Mouse (Mus musculus) midbrain, embryonic 10.5 days (tissue): Measurements from ENCODE around the gene Pip4k2c. TPM values are rescaled to one million over a fixed set of nuclear protein-coding genes. Genes with fewer than 3 reads are reported as not detected.

ENCODE experiments used
- DNase-seq: peaks from one replicate; pipeline ENCODE4 v3.0.0-alpha.2; 2017; ENCODE audit warnings: low spot score
- H3K27ac ChIP-seq: fragments of 300-500 bp; sonication (generic); replicated peaks from 2 replicates; pipeline ENCODE4 v1.5.1; 2016; ENCODE audit warnings: mild to moderate bottlenecking
- H3K27me3 ChIP-seq: fragments of 300-500 bp; sonication (generic); 2 replicates; pipeline ENCODE4 v1.6.1; 2016; ENCODE audit warnings: low read depth, mild to moderate bottlenecking; ENCODE audit not compliant: poor library complexity, severe bottlenecking
- H3K36me3 ChIP-seq: fragments of 300-500 bp; sonication (generic); 2 replicates; pipeline ENCODE4 v1.6.1; 2016; ENCODE audit warnings: mild to moderate bottlenecking, moderate library complexity
- H3K4me1 ChIP-seq: fragments of 300-500 bp; sonication (generic); 2 replicates; pipeline ENCODE4 v1.6.1; 2016
- H3K4me3 ChIP-seq: fragments of 300-500 bp; sonication (generic); 2 replicates; pipeline ENCODE4 v1.5.1; 2016; ENCODE audit warnings: mild to moderate bottlenecking, moderate library complexity
- H3K9me3 ChIP-seq: fragments of 300-500 bp; sonication (generic); replicated peaks from 2 replicates; pipeline ENCODE4 v1.6.1; 2016; ENCODE audit warnings: mild to moderate bottlenecking
- WGBS: fragments of 180-500 bp; shearing (Covaris S2); methylation state at CpG from one replicate; pipeline ENCODE4 v1.1.7; 2016; 5-methylcytosine and 5-hydroxymethylcytosine counted together
- polyA plus RNA-seq: library from polyadenylated mRNA; unstranded; fragments of >200 nt; fragmentation: Nextera tagmentation; extraction: Ambion mirVana; gene quantifications from 2 replicates; pipeline ENCODE4 v1.2.1, GENCODE M21; 2016

Pip4k2c gene
- polyA plus RNA-seq, 1 experiment from 2014 or later, result 16.5 TPM

DNA sequence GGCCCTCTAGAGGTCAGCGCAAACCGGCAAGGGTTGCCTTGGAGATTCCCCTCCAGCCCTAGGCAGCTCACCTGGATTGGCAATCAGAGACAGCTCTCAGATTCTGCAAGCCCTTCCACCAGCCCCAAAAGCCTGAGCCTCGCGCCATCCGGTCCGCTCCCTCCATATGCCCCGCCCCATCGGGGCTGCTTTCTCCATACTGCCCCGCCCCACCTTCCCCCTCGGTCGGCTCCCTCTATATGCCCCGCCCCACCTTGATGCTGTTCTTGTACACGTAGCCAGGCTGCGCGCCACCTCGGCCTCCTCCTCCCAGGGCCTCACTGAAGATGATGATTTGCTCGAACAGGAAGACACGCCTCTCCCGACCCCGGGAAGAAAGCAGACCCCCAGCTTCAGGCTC lies 27.6 kb downstream of the Pip4k2c start:
- 0 out of 2 replicates have a peak overlapping the region, but pooled peaks have one; percentile 18 for H3K27ac ChIP-seq
- H3K4me1 ChIP-seq, result peaks cover 63% of the 10 kb centered on the region
- H3K9me3 ChIP-seq, result no peaks in the 10 kb centered on the region
- peak; percentile 24 for DNase-seq
- 10% methylated on average over 20 of the region's 20 CpGs for WGBS
- peaks cover 36% of the 10 kb centered on the region for H3K36me3 ChIP-seq
- H3K4me3 ChIP-seq, result peak overlapping the region; percentile 31
- H3K27me3 ChIP-seq, result peaks cover 69% of the 10 kb centered on the region

DNA sequence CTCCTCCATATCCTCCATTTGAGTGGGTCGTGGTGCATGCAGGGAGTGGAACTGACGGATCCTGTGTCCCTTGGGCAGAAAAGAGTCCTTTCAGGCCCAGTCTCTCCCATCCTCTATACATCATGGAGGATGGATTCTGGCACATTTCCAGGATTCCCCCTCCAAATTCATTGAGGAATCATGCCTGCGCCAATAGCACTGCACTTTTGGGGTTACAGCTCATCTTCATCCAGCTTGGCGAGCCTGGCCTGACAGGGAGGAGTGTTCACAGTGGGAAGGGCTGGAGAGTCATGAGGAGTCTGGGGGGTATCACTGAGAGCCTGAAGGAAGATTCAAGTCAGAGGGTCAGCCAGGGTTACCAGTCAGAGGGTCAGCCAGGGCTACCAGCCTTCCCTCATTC lies 28.8 kb downstream of the Pip4k2c start:
- no peak for DNase-seq
- Histone ChIP-seq H3K36me3 (peaks cover 36% of the 10 kb centered on the region), H3K27me3 (peaks cover 81% of the 10 kb centered on the region), H3K4me3 (no peak overlapping the region), H3K4me1 (peaks cover 63% of the 10 kb centered on the region), H3K27ac (no peak overlapping the region), H3K9me3 (no peaks in the 10 kb centered on the region)
- 93% methylated on average over 4 of the region's 4 CpGs for WGBS

DNA sequence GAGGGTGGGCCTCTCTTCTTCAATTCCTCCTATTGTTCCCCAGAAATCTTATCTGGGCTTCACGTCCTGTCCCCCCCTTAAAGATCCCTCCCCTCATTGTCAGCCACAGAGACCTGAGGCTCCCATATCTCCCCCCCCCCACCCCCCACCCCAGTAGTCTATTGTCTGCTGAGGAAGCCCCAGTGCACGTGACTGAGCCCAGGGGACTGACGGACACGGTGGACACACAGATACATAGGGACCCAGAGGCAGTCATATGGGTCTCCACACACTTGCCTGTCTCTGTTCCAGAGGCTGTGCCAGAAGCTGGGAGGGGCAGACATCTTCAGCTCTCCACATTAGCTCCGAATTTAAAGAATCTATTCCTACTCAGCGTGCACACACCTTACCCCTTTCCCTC lies 29.8 kb downstream of the Pip4k2c start:
- no peak for DNase-seq
- H3K27me3 ChIP-seq, result peaks cover 91% of the 10 kb centered on the region
- peaks cover 28% of the 10 kb centered on the region for H3K36me3 ChIP-seq
- 72% methylated on average over 6 of the region's 6 CpGs for WGBS
- no peaks in the 10 kb centered on the region for H3K9me3 ChIP-seq
- no peak overlapping the region for H3K27ac ChIP-seq
- H3K4me3 ChIP-seq, result no peak overlapping the region
- peaks cover 67% of the 10 kb centered on the region for H3K4me1 ChIP-seq

DNA sequence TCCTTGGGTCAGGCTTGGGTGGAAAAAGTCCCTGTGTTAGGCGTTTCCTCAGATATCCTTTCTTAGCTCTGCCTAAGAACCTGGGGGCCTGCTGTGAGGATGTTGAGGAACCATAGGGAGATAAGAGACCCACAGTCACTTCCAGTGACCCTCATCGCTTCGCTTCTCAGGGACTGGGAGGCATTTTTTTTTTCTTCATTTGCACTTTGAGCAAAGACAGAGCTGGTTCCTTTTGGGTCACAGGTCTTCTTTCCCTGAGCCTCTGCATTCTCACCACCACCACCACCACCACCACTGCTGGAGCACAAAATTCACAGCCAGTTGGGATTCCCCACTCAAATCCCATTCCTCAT lies 30.7 kb downstream of the Pip4k2c start:
- H3K4me3 ChIP-seq, result peak overlapping the region; percentile 45
- no peak for DNase-seq
- no peaks in the 10 kb centered on the region for H3K9me3 ChIP-seq
- H3K4me1 ChIP-seq, result peaks cover 69% of the 10 kb centered on the region
- peaks cover 21% of the 10 kb centered on the region for H3K36me3 ChIP-seq
- no peak overlapping the region for H3K27ac ChIP-seq
- 15% methylated on average over 3 of the region's 3 CpGs for WGBS
- peaks cover 99% of the 10 kb centered on the region for H3K27me3 ChIP-seq

DNA sequence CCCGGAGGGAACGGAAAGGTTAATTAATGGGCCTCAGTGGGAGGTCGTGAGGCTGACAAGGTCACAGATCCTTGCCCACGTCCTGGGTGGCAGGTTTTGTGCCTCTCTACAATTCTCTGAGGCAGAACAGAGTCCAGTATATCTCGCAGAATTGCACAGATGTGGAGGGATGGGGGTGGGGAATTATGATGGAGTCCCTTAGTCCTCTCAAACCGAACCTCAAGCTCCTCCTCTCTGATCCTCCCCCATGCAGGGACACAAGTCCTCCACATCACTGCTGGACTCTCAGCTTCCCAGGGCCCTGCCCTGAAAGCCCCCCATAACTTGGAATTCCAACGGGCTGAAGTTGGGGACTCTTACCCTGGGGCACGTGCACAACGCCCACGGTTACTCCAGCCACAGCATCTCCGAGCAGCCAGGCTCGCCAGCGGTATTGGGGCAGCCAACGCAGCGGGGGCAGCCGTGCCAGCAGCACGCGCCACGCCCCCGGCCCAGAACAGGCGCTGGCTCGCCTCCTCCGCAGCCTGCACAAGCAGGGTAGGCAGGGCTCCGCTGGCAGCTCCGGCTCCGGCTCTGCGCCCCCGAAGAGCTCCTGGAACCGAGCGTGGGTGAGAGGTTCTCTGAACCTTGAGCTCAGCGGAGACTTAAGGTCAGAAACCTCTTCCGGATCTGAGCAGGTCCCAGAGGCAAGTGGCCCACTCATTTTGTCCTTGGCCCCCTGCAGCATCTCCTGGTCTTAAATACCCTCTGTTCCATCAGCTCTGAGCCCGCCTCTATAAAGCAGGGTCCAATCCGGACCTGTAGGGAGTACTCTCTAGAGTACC lies 31.3 kb downstream of the Pip4k2c start, which contains the start of gene Slc26a10:
Gene Slc26a10 (minus strand): TSS at position 775 of the 824 bp plus-strand sequence.
- WGBS, result 2% methylated on average over 34 of the region's 34 CpGs
- DNase-seq, result peak; percentile 30
- H3K36me3 ChIP-seq, result peaks cover 16% of the 10 kb centered on the region
- H3K4me3 ChIP-seq, result peak within 1 kb of the TSS; percentile 45
- H3K9me3 ChIP-seq, result no peaks in the 10 kb centered on the region
- peaks cover 64% of the 10 kb centered on the region for H3K4me1 ChIP-seq
- peaks cover 93% of the 10 kb centered on the region for H3K27me3 ChIP-seq
- no peak within 1 kb of the TSS; the same call in 1 of the 2 replicates for H3K27ac ChIP-seq

DNA sequence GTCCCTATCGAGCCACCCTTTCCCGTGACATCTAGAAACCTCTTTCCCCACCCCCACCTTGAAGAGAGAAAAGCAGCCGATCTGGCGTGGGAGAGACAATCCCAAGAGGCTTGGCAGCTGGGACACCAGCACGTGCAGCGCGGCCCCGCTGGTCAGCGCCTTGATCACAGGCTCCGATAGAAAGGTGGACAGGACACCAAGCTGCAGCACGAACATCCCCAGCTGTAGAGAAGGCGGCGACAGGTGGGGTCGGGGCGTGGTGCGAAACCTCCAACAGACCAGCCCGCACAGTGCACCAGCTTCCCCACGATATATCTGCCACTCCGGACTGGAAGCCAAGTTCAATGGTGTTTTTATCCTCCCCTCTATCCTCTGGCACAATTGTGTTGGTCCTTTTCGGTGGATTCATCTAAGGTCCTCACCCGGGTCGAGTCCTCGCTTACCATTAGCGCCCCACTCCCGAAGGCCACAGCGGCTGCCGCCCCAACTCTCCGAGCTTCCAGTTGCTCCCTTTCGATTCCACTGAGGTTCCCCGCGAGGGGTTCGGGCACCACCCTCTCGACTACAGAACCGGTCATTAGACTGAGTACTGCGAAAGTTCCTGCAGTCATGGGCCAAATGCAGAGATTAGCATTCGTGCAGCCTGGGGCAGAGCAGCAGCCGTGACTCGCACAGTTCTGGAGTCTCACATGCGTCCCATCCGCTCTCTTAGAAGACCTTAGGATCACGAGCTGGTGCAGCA lies 32.9 kb downstream of the Pip4k2c start:
- no peaks in the 10 kb centered on the region for H3K9me3 ChIP-seq
- peaks cover 48% of the 10 kb centered on the region for H3K4me1 ChIP-seq
- WGBS, result 4% methylated on average over 41 of the region's 41 CpGs
- H3K36me3 ChIP-seq, result peaks cover 12% of the 10 kb centered on the region
- DNase-seq, result peak; percentile 45
- H3K27ac ChIP-seq, result no peak overlapping the region
- H3K4me3 ChIP-seq, result peak overlapping the region; percentile 47
- H3K27me3 ChIP-seq, result peaks cover 84% of the 10 kb centered on the region

DNA sequence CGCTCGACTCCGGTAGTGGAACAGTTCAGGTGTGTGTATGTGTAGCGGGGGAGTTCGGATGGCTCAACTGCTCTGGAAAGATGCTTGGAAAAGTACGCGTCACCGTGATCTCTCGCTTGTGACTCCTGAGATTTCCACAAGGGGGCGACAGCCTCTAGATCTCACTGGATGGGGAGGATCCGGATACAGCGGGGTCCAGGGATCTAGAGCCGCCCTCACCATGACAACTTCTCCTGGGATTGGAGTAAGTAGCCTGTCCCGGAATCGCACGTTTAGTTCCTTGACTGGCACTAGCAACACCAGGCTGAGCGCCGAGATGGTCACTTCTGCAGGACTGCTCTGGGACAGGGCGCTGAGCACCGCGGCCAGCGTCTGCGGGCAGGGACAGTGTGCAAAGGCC lies 33.7 kb downstream of the Pip4k2c start:
- Histone ChIP-seq H3K36me3 (peaks cover 5% of the 10 kb centered on the region), H3K4me1 (peaks cover 43% of the 10 kb centered on the region), H3K9me3 (no peaks in the 10 kb centered on the region), H3K27me3 (peaks cover 83% of the 10 kb centered on the region), H3K27ac (no peak overlapping the region), H3K4me3 (peak overlapping the region; percentile 47)
- 1% methylated on average over 23 of the region's 23 CpGs for WGBS
- peak; percentile 89 for DNase-seq

DNA sequence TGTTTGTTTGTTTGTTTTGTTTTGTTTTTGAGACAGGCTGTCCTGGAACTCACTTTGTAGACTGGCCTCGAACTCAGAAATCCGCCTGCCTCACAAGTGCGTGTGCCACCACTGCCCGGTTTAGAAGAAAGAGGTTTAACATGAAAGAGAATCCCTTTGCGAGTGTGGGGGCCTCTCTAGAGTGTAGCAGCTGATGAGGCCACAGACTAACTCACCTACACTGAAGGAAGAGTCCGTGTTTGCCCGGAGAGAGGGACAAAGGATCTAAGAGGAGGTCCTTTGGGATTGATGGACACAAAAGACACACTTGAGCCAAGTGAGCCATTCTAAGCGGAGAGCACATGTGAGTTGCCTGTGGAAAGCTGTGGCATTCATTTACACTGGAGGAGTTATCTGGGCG lies 34.1 kb downstream of the Pip4k2c start:
- no peaks in the 10 kb centered on the region; the same call in 1 of the 2 replicates for H3K36me3 ChIP-seq
- peaks cover 43% of the 10 kb centered on the region for H3K4me1 ChIP-seq
- WGBS, result 23% methylated on average over 9 of the region's 9 CpGs
- peaks cover 79% of the 10 kb centered on the region for H3K27me3 ChIP-seq
- H3K4me3 ChIP-seq, result peak overlapping the region; percentile 47
- no peaks in the 10 kb centered on the region for H3K9me3 ChIP-seq
- no peak overlapping the region for H3K27ac ChIP-seq
- DNase-seq, result no peak

DNA sequence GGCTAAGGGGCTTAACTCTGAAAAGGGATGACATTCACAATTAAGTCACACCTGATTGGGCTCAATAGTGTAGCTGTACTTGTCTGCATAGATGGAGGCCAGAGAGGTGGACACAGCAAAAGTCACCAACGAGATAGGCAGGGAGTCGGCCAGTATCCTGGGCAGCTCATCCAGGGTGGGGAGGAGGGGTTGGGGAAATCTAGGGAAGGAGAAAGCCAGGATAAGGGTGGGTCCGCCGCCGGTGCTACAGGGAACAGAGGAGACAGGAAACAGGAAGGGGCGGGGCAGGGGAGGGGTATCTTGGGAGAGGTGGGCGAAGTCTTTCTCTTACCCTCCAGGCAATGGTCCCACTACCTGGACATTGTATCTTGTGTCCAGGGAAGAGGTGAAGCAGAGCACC lies 34.6 kb downstream of the Pip4k2c start:
- Histone ChIP-seq H3K9me3 (no peaks in the 10 kb centered on the region), H3K27ac (no peak overlapping the region), H3K36me3 (no peaks in the 10 kb centered on the region), H3K4me3 (peak overlapping the region; percentile 22; the same call in 1 of the 2 replicates), H3K27me3 (peaks cover 79% of the 10 kb centered on the region), H3K4me1 (peaks cover 43% of the 10 kb centered on the region)
- WGBS, result 6% methylated on average over 7 of the region's 7 CpGs
- DNase-seq, result no peak

DNA sequence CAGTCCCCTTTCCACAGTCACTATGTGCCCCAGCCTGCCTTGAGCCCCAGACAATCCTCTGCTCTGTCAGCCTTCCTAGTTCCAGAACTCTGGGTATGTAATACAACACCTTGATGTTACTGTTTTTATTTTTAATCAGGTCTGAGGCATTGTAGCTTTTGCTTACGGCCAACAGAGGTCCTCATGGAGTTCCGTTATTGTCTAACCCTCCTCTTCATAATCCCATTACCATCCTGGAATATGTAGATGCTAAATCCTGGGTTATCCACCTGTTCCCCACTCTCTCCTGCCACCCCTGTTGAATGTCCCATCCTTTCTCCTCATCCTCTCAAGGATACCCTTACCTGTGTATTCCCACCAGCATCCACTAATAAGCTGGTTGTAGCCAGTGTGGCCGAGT lies 35.2 kb downstream of the Pip4k2c start:
- H3K9me3 ChIP-seq, result no peaks in the 10 kb centered on the region
- H3K4me1 ChIP-seq, result peaks cover 47% of the 10 kb centered on the region
- 35% methylated on average over 3 of the region's 3 CpGs for WGBS
- H3K4me3 ChIP-seq, result no peak overlapping the region
- DNase-seq, result no peak
- no peaks in the 10 kb centered on the region for H3K36me3 ChIP-seq
- H3K27ac ChIP-seq, result no peak overlapping the region
- peaks cover 79% of the 10 kb centered on the region for H3K27me3 ChIP-seq

DNA sequence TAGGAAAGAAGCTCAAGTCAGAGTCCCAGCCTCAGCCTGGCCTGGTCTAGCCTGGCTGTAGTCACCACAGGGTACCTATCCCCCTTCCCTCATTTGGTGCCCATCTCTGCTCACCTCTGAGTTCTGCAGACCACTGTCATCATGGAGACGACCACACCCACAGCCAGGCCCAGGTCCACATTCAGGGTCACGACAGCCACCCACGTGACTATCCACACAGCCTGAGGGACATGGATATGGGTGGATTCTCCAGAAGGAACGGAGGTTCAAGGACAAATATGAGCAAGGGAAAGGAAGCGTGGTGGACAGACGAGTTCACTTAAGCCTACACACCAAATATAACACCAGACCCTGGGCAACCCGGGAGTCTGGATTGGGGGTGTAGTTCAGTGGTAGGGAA lies 37.2 kb downstream of the Pip4k2c start:
- no peak for DNase-seq
- 90% methylated on average over 7 of the region's 7 CpGs for WGBS
- H3K27me3 ChIP-seq, result peaks cover 79% of the 10 kb centered on the region

DNA sequence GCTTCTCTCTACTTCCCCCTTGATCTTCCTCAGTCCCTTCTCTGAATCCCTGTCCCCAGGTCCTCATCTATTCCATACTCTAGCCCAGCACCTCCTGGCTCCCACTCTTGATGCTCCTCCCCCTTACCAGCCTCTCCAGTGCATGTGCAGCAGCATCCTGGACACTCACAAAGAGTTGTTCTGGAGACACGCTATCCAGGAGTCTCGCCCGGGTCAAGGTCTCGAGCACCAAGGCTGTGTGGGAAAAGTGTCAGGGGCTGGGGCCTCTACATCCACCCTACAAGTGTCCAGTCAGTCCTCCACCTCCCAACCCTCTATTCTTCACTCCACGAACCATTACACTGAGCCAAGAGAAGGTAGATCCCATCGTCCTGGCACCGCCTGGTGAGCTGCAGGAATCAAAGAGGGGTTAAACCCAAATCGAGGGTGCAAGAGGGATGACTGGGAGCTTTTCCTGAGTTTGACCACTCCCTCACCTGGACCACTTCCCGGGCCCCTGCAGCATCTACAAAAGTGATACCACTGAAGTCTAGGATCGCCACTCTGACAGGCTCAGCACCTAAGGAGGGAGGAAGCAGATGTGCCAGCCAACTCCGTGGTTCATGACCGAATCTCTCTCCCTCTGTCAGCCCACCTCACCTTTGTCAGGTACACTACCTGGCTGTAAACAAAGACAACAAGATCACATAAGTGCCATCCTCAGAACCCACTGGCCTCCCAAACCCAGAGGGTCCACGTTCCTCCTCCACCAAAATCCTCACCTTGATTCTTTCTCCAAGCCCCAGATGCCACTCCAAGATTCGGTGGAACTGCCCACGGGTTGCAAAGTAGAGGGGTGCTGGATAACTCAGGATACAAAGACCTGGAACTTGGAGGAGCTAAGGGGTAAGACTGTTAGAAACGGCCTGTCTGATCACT lies 38.0 kb downstream of the Pip4k2c start:
- H3K27ac ChIP-seq, result no peak overlapping the region
- H3K36me3 ChIP-seq, result no peaks in the 10 kb centered on the region
- no peak for DNase-seq
- H3K9me3 ChIP-seq, result no peaks in the 10 kb centered on the region
- H3K4me3 ChIP-seq, result no peak overlapping the region
- peaks cover 79% of the 10 kb centered on the region for H3K27me3 ChIP-seq
- WGBS, result 84% methylated on average over 16 of the region's 16 CpGs
- peaks cover 42% of the 10 kb centered on the region for H3K4me1 ChIP-seq

More for the DNA sequence above, 37.2 kb downstream of the Pip4k2c start:
- H3K9me3 ChIP-seq, result no peaks in the 10 kb centered on the region
- H3K4me3 ChIP-seq, result no peak overlapping the region
- H3K27ac ChIP-seq, result no peak overlapping the region
- no peaks in the 10 kb centered on the region for H3K36me3 ChIP-seq
- peaks cover 50% of the 10 kb centered on the region for H3K4me1 ChIP-seq
